Mouse (Mus musculus): ENCODE results near the gene Phf19. TPM values are rescaled to one million over a fixed set of nuclear protein-coding genes. Genes with fewer than 3 reads are reported as not detected.

The Phf19 gene
- polyA plus RNA-seq, 1 experiment: 3.7 TPM

- WGBS: under 1% methylated on average over 67 of the region's 67 CpGs
- Histone ChIP-seq H3K27me3 (ENCODE audit: control insufficient read depth, insufficient read depth, low read length) (no peaks in the 10 kb centered on the region), H3K36me3 (ENCODE audit: control insufficient read depth, insufficient read depth, low read length) (peaks cover under 1% of the 10 kb centered on the region; the same call in 1 of the 2 replicates), H3K4me3 (ENCODE audit: extremely low read depth, insufficient read depth, insufficient read length) (peak overlapping the region; percentile 64), H3K27ac (ENCODE audit: insufficient read depth, low read length) (peak overlapping the region; percentile 91), H3K4me1 (ENCODE audit: control insufficient read depth, insufficient read depth, insufficient read length) (no peaks in the 10 kb centered on the region; the same call in 1 of the 2 replicates)
- DNase-seq (ENCODE audit: low read depth in 1 of 2, low spot score in 2 of 2): peak; percentile 89 to 98
- TF ChIP-seq CTCF (IDR thresholded peaks at IDR 0.05; ENCODE audit: extremely low read depth, insufficient read depth, insufficient read length, insufficient replicate concordance): no peak
- TF ChIP-seq POLR2A (IDR thresholded peaks at IDR 0.05; ENCODE audit: low read depth, low read length): peak; percentile 65
Measured at GRCm38 (mm10) chr2:34870520-34871474, 43.0 kb downstream of the Phf19 start.

- H3K4me3 ChIP-seq (ENCODE audit: extremely low read depth, insufficient read depth, insufficient read length): no peak overlapping the region; the same call in 1 of the 2 replicates
- peaks cover 9% of the 10 kb centered on the region for H3K36me3 ChIP-seq (ENCODE audit: control insufficient read depth, insufficient read depth, low read length)
- 20% methylated on average over 5 of the region's 5 CpGs for WGBS
Measured at GRCm38 (mm10) chr2:34869680-34870079, 44.1 kb downstream of the Phf19 start.

GRCm38 (mm10) chr2:34857728-34858127 lies 56.1 kb downstream of the Phf19 start:
- DNase-seq (ENCODE audit: low read depth in 1 of 2, low spot score in 2 of 2): no peak
- TF ChIP-seq POLR2A (IDR thresholded peaks at IDR 0.05; ENCODE audit: low read depth, low read length): no peak
- TF ChIP-seq CTCF (IDR thresholded peaks at IDR 0.05; ENCODE audit: extremely low read depth, insufficient read depth, insufficient read length, insufficient replicate concordance): no peak
- Histone ChIP-seq H3K4me1 (ENCODE audit: control insufficient read depth, insufficient read depth, insufficient read length) (no peaks in the 10 kb centered on the region), H3K27ac (ENCODE audit: insufficient read depth, low read length) (no peak overlapping the region), H3K27me3 (ENCODE audit: control insufficient read depth, insufficient read depth, low read length) (no peaks in the 10 kb centered on the region), H3K4me3 (ENCODE audit: extremely low read depth, insufficient read depth, insufficient read length) (no peak overlapping the region), H3K36me3 (ENCODE audit: control insufficient read depth, insufficient read depth, low read length) (peaks cover 53% of the 10 kb centered on the region)
- 85% methylated on average over 8 of the region's 8 CpGs for WGBS

More at GRCm38 (mm10) chr2:34869680-34870079, 44.1 kb downstream of the Phf19 start:
- Histone ChIP-seq H3K4me1 (ENCODE audit: control insufficient read depth, insufficient read depth, insufficient read length) (no peaks in the 10 kb centered on the region; the same call in 1 of the 2 replicates), H3K27me3 (ENCODE audit: control insufficient read depth, insufficient read depth, low read length) (no peaks in the 10 kb centered on the region), H3K27ac (ENCODE audit: insufficient read depth, low read length) (no peak overlapping the region)
- no peak for DNase-seq (ENCODE audit: low read depth in 1 of 2, low spot score in 2 of 2)
- TF ChIP-seq POLR2A (IDR thresholded peaks at IDR 0.05; ENCODE audit: low read depth, low read length): no peak
- no peak for TF ChIP-seq CTCF (IDR thresholded peaks at IDR 0.05; ENCODE audit: extremely low read depth, insufficient read depth, insufficient read length, insufficient replicate concordance)

GRCm38 (mm10) chr2:34855265-34855664 lies 58.6 kb downstream of the Phf19 start:
- Histone ChIP-seq H3K36me3 (ENCODE audit: control insufficient read depth, insufficient read depth, low read length) (peaks cover 55% of the 10 kb centered on the region), H3K27ac (ENCODE audit: insufficient read depth, low read length) (no peak overlapping the region)

GRCm38 (mm10) chr2:34847702-34848101 lies 66.1 kb downstream of the Phf19 start:
- 89% methylated on average over 1 of the region's 1 CpGs for WGBS
- Histone ChIP-seq H3K27me3 (ENCODE audit: control insufficient read depth, insufficient read depth, low read length) (no peaks in the 10 kb centered on the region), H3K27ac (ENCODE audit: insufficient read depth, low read length) (no peak overlapping the region), H3K4me3 (ENCODE audit: extremely low read depth, insufficient read depth, insufficient read length) (no peak overlapping the region), H3K4me1 (ENCODE audit: control insufficient read depth, insufficient read depth, insufficient read length) (no peaks in the 10 kb centered on the region), H3K36me3 (ENCODE audit: control insufficient read depth, insufficient read depth, low read length) (peaks cover 8% of the 10 kb centered on the region)
- TF ChIP-seq POLR2A (IDR thresholded peaks at IDR 0.05; ENCODE audit: low read depth, low read length): no peak
- TF ChIP-seq CTCF (IDR thresholded peaks at IDR 0.05; ENCODE audit: extremely low read depth, insufficient read depth, insufficient read length, insufficient replicate concordance): no peak
- DNase-seq (ENCODE audit: low read depth in 1 of 2, low spot score in 2 of 2): no peak

More at GRCm38 (mm10) chr2:34855265-34855664, 58.6 kb downstream of the Phf19 start:
- Histone ChIP-seq H3K27me3 (ENCODE audit: control insufficient read depth, insufficient read depth, low read length) (no peaks in the 10 kb centered on the region), H3K4me1 (ENCODE audit: control insufficient read depth, insufficient read depth, insufficient read length) (no peaks in the 10 kb centered on the region), H3K4me3 (ENCODE audit: extremely low read depth, insufficient read depth, insufficient read length) (no peak overlapping the region)
- WGBS: 99% methylated on average over 4 of the region's 4 CpGs
- peak; percentile 20; the same call in 1 of the 2 replicates for TF ChIP-seq CTCF (IDR thresholded peaks at IDR 0.05; ENCODE audit: extremely low read depth, insufficient read depth, insufficient read length, insufficient replicate concordance)
- TF ChIP-seq POLR2A (IDR thresholded peaks at IDR 0.05; ENCODE audit: low read depth, low read length): no peak
- DNase-seq (ENCODE audit: low read depth in 1 of 2, low spot score in 2 of 2): no peak

Other genes with a start within 250 kb of the Phf19 start
- gene Gapvd1, start 158.8 kb downstream of the Phf19 start, polyA plus RNA-seq (2012; rRNA removed): 13.1 and 15.3 TPM in 2 replicates
- gene Hspa5, start 142.1 kb downstream of the Phf19 start, polyA plus RNA-seq (2012; rRNA removed): 432 and 723 TPM in 2 replicates
- gene Rabepk, start 114.1 kb downstream of the Phf19 start, polyA plus RNA-seq (2012; rRNA removed): 16.7 and 22.7 TPM in 2 replicates
- 29.2 and 29.8 TPM in 2 replicates for gene Fbxw2, start 87.7 kb downstream of the Phf19 start, polyA plus RNA-seq (2012; rRNA removed)
- not detected in 2 replicates for gene Gm34653, start 81.0 kb downstream of the Phf19 start, polyA plus RNA-seq (2012; rRNA removed)
- 0.59 TPM in 1 of 2 replicates, not detected in the other for gene Cutal, start 39.6 kb downstream of the Phf19 start, polyA plus RNA-seq (2012; rRNA removed)
- 5.8 and 6.9 TPM in 2 replicates for gene Psmd5, start 39.1 kb downstream of the Phf19 start, polyA plus RNA-seq (2012; rRNA removed)
- gene Traf1, start 47.7 kb upstream of the Phf19 start, polyA plus RNA-seq (2012; rRNA removed): 64.4 and 72.8 TPM in 2 replicates
- gene Hc, start 147.4 kb upstream of the Phf19 start, polyA plus RNA-seq (2012; rRNA removed): not detected in 2 replicates
- 0.25 and 0.40 TPM in 2 replicates for gene AI182371, start 187.5 kb upstream of the Phf19 start, polyA plus RNA-seq (2012; rRNA removed)
- gene Cntrl, start 195.5 kb upstream of the Phf19 start, polyA plus RNA-seq (2012; rRNA removed): 19.7 and 21.6 TPM in 2 replicates

All from spleen, adult 2 months (tissue).